Mouse (Mus musculus): ENCODE results near the gene Gng2.
"Not testable (repeated sequence)": the region's sequence is repeated elsewhere in the genome, so short reads cannot be mapped to it uniquely, and the experiment has no call there.

Gng2 gene

DNA sequence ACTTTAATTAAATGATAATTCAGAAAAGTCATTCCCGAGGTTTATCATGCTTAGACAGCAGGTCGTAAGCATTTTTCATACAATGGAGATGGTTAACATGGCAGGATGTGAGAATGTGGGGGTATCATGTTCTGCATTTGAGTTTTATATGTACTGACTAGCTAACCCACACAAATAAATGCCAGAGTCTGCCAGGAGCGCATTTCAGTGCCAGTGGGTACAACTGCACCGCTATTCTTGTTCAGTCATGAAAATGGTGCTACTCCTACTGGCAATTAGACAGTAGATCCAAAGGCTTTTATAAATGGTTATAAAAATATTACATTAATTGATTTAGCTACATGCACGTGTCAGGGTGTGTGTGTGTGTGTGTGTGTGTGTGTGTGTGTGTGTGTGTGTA lies 38.9 kb downstream of the Gng2 start:
- no peak for DNase-seq (ENCODE audit: low spot score)

DNA sequence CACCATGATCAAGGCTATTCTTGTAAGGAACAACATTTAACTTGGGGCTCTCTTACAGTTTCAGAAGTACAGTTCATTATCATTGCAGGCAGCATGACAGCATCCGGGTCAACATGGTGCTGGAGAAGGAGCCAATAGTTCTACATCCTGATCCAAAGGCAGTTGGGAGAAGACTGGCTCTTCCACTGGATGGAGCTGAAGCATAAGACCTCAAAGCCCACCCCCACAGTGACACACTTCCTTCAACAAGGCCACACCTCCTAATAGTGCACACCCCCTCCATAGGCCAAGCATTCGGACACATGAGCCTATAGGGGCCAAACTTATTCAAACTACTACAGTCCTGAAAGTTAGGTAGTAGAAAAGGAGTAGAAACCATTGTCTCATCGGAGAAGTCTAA lies 42.3 kb downstream of the Gng2 start:
- no peak for DNase-seq (ENCODE audit: low spot score)

DNA sequence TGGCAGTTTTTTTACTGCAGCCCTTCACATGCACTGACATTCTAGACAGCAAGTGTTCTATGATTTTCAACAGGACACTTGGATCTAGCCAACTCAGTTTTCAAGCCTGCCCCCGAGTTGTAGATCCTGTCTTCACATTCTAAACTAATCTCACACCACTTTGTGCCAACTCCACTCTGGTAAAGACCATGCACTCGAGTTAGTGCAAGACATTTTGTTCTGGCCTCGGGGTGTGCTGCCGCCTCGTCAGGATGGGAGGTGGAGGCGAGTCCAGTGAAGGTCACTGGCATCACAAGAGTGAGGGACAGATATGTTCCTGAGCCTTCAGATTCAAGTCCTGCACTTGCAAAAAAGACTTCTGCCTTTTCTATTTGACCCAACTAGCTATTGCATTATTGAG lies 44.1 kb downstream of the Gng2 start:
- DNase-seq (ENCODE audit: low spot score) = no peak

- DNase-seq (ENCODE audit: low spot score) = no peak
Observed at GRCm38 (mm10) chr14:19927879-19928278, 49.5 kb downstream of the Gng2 start.

GRCm38 (mm10) chr14:19927156-19927555 lies 50.3 kb downstream of the Gng2 start:
- no peak for DNase-seq (ENCODE audit: low spot score)

GRCm38 (mm10) chr14:19926312-19926711 lies 51.1 kb downstream of the Gng2 start:
- no peak for DNase-seq (ENCODE audit: low spot score)

- no peak for DNase-seq (ENCODE audit: low spot score)
Observed at GRCm38 (mm10) chr14:19925157-19925556, 52.3 kb downstream of the Gng2 start.

DNA sequence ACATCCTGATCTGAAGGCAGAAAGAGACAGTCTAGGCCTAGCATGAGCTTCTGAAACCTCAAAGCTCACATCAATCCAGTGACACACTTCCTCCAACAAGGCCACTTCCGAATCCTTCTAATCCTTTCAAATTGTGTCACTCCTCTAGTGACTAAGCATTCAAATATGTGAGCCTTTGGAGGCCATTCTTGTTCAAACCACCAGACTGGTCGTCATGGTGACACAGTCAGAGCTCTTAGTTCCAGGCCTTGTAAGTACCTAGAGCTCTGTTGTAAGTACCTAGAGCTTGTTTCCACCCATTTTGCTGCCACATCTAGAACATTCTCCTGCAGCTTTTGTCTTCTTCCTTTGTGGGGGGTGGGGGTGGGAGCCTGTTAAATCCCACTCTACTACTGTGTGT lies 53.3 kb downstream of the Gng2 start:
- DNase-seq (ENCODE audit: low spot score) = no peak

DNA sequence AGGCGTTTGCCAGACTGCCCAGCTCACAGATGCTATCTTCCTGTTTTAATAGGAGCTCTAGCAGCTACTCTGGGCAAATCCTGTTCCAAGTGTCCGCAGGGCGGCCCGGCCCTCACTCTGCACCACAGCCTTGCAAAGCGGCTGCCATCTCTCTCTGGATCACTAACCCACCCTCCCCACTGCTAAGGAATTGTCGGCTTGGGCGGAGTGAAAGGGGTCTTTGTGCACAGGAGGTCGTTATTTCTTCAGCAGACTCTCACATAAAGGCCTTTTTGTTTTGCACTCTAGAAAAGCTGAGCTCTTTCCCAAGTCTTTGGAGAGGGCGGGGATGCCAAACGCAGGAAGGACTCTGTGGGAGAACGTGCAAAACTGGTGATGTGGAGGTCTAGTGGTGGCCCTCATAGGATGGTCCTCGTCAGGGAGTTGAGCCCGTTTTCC lies 57.2 kb downstream of the Gng2 start:
- DNase-seq (ENCODE audit: low spot score) = no peak

GRCm38 (mm10) chr14:19919789-19920188 lies 57.6 kb downstream of the Gng2 start:
- no peak for DNase-seq (ENCODE audit: low spot score)

- DNase-seq (ENCODE audit: low spot score) = no peak
Observed at GRCm38 (mm10) chr14:19917534-19917933, 59.9 kb downstream of the Gng2 start.

DNA sequence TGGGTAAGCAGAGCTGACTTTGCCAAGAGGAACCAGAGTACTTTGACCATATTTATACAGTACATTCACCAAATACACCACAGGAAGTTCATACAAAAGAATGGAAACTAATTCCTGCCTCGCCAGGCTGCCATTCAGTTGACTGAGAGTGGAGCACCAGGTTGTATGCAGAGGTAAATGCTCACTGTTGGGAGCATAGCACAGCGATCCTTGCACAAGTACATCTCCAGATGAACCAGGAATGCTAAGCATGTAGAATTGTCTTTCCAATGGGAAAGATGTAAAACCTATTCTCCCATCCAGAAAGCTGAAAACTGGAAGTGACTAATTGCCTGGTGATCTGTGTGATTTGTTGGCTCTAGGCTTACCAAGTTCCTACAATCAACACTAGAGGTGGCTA lies 61.1 kb downstream of the Gng2 start:
- no peak for DNase-seq (ENCODE audit: low spot score)

DNA sequence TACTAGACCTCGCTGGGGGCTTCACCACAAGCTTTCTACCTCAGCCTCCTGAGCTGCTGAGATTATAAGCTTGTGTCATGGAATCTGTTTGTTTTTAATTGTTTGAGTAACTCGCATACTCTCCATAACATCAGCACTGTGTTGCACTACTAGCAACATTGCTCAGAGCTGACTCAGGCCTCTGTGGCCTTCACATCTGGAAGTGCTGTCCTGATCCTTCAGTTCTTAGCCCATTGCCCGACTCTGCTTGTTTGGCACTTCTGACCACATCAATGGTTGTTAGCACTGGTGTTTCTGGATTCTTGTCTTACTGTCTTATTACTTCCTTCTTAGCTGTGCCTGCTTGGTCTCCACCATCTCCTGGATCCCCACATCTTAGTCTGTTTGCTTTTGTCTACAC lies 64.5 kb downstream of the Gng2 start:
- DNase-seq (ENCODE audit: low spot score) = no peak

GRCm38 (mm10) chr14:19905615-19906014 lies 71.8 kb downstream of the Gng2 start:
- DNase-seq (ENCODE audit: low spot score) = peak; percentile 5

GRCm38 (mm10) chr14:19904821-19905220 lies 72.6 kb downstream of the Gng2 start:
- no peak for DNase-seq (ENCODE audit: low spot score)

DNA sequence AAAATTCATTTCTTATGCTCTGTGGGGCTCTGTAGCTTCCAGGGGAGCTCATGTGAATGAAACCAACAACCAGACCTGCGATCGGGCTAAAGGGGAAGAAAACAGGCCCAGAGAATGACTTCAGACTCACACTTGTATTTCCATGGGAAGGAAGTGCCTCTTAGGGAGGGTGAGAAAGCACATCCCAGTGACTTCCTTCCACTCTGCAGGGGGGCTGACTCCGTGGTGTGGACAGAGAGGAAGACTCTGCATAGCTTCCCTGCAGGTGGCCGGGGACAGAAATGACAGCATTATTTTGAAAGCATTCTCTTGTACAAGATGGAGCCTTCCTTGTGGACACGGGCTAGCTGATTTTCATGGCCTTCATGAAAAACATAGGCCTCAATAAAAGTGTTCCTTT lies 73.4 kb downstream of the Gng2 start:
- no peak for DNase-seq (ENCODE audit: low spot score)

- no peak for DNase-seq (ENCODE audit: low spot score)
Observed at GRCm38 (mm10) chr14:19900492-19900891, 76.9 kb downstream of the Gng2 start.

GRCm38 (mm10) chr14:19887569-19887968 lies 89.9 kb downstream of the Gng2 start:
- no peak for DNase-seq (ENCODE audit: low spot score)

DNA sequence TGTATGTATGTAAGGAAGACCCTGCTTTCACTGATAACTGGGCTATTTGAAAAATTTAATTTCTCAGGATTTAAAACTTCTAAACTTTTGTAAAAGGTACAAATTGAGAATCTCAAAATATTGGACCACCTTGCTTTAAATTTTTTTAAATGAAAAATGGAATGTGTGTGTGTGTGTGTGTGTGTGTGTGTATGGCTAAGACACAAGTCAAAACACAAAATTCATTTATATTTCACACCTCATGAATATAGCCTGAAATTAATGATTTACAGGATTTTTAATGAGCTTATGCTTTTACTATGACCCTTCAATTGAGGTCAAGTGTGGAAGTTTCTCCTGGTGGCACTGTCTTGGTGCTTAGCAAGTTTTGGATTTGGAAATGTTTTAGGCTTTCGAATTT lies 93.0 kb downstream of the Gng2 start:
- not testable (repeated sequence) for DNase-seq (ENCODE audit: low spot score)

- no peak for DNase-seq (ENCODE audit: low spot score)
Observed at GRCm38 (mm10) chr14:19874201-19874807, 103.1 kb downstream of the Gng2 start.

DNA sequence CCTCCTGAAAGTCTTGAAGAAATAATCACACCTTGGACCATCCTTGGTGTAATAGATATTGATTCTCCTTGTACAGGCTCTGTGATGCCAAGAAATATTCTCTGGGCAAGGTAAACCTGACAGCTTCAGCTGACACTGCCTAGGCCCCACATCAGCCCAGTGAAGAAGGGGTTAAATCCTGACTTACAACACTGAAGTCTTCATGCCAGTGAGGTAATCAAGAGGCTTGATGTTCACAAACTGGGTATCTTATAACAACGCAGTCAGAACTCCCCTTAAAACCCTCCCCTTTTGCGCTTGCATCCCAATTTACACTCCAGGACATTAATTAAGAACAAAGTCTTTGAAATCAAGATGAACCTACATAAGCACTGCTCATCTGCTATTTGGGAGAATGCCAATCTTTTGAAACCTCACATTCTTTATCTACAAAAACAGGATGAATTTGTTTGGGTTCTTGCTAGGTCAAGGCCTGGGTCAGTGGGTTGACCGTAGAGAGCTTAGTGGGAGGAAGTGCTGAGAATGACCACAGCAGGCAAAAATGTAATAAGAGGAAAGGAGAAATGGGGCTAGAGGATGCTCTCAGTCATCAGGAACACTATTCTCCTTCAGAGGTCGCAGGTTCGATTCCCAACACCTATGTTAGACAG lies 110.0 kb downstream of the Gng2 start:
- DNase-seq (ENCODE audit: low spot score) = no peak

DNA sequence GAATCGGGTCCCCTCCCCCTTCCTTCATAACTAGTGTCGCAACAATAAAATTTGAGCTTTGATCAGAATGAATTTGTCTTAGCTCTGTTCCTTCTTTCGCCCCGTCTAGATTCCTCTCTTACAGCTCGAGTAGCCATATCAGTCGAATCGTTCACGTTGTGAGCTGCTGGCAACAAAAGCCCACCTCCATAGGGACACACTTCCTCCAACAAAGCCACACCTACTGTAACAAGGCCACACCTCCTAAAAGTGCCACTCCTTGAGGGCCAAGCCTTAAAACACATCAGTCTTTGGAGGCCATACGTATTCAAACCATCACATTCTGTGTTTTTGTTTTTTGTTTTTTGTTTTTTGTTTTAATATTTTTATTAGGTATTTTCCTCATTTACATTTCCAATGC lies 112.3 kb downstream of the Gng2 start:
- DNase-seq (ENCODE audit: low spot score) = not testable (repeated sequence)

DNA sequence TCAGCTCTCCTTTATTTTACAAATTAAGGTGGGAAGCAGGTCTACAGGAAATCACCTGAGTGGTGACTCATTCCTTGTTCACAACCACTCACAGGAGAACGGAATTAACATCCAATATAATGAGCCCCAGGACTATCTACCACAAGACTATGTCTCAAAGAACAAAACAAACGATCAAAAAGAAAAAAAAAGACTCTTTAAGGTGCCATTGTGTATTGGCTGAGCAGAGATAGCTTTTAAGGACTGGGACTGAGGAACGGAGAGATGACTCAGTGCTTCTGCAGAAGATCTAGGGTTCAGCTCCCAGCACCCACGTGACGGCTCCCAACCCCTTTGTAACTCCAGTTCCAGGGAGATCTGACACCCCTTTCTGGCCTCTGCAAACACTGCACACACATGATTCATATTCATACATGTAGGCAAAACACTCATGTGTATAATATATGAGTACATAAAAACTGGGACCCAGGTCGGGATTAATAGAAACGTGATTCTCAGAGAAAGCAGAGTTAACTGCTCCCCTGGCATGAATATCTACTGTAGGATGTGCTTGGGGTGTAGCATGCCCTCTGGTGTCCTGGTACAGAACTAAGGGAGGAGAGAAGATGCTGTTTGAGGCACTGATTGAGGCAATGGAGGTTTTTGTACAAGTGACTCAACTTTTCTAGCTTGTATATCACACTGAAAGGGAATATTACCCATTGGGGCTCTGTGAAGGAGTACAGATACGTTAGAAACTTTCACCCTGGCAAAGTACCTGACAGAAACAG lies 115.9 kb downstream of the Gng2 start:
- no peak for DNase-seq (ENCODE audit: low spot score)
